Mouse (Mus musculus): ENCODE data around the gene Tubb2a.
"Not testable (repeated sequence)": the region's sequence is repeated elsewhere in the genome, so short reads cannot be mapped to it uniquely, and the experiment has no call there.

DNA sequence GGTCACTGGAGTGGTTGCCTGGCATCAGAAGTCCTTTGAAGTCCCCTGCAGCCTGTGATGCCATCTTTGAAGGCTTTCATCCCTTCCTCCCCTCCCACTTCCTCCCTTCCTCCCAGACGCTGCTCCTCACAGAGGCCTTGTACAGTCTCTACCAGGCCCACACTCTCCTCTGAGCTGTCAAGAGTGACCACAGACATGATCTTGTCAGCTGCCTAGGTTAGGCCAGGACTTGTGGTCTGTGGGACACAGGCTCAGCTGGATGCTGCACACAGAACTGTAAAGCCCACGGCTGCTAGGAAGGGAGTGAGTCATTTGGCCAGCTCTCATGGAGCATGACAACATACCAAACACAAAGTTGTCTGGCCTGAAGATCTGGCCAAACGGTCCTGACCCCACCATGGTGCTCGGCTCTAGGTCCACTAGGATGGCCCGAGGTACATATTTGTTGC lies 10.4 kb upstream of the Tubb2a start:
- not testable (repeated sequence) for TF ChIP-seq MYC (IDR thresholded peaks at IDR 0.05; ENCODE audit: low read depth, low read length); ZKSCAN1 (IDR thresholded peaks at IDR 0.05; ENCODE audit: borderline replicate concordance, low read depth, low read length); CHD1 (IDR thresholded peaks at IDR 0.05; ENCODE audit: low read depth, low read length); CTCF (conservative IDR thresholded peaks at IDR 0.05 in 1 of 2, IDR thresholded peaks at IDR 0.05 in 1 of 2; ENCODE audit: low read depth in 2 of 2, low read length in 2 of 2); POLR2AphosphoS2 (IDR thresholded peaks at IDR 0.05; ENCODE audit: low read depth, low read length); CHD2 (IDR thresholded peaks at IDR 0.05; ENCODE audit: low read length)
